In the genomic region with DNA sequence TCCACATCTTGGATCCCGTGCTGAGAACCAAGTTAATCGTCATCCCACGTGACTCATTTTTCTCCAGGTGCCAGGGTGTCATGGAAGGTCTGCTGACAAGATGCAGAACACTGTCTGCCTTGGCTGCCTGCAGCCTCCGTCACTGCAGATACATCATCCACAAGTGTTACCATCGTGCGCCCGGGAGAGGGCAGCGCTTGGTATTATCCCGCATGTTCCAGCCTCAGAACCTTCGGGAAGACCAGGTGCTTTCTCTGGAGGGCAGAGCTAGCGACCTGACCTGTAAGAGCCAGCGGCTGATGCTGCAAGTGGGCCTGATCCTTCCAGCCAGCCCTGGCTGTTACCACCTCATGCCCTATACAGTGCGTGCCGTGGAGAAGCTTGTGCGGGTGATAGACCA, we compare ENCODE assay signal across 21 mouse cellular contexts. TPM values are rescaled to one million over a fixed set of nuclear protein-coding genes. Genes with fewer than 3 reads are reported as not detected.
"Had no signal": no experiment of that assay in that cellular context is flagged by ENCODE, and none has a peak within 500 bp of the region (broad histone marks: within the 10 kb centered on the region; RNA-seq: fewer than 3 reads in every experiment).

No protein-coding gene starts in this region.

- H3K4me3 ChIP-seq: kidney, embryonic 15.5 days; limb, embryonic 15.5 days; midbrain, embryonic 12.5 days; myocyte; neural tube, embryonic 13.5 days; stomach, embryonic 15.5 days had no signal

- H3K27ac ChIP-seq: kidney, embryonic 15.5 days; limb, embryonic 15.5 days; liver, embryonic 14.5 days; macrophage; midbrain, embryonic 12.5 days; neural tube, embryonic 13.5 days; stomach, embryonic 15.5 days had no signal

- DNase-seq: kidney, adult 8-10 months; kidney, postnatal 14 days; kidney, postnatal 4 days; liver, postnatal 0 days; lung, embryonic 14.5 days; retina, postnatal 1 day; right cerebral cortex, postnatal 25 days; spleen, adult 18-20 months; thymus, adult 2 months; thymus, postnatal 14 days; thymus, postnatal 4 days had no signal

- H3K27me3 ChIP-seq: limb, embryonic 15.5 days; stomach, embryonic 15.5 days had no signal

RNA-seq across cellular contexts. Expression of a gene that starts 30.8 kb away (rescaled TPM):
- polyA plus RNA-seq: liver, postnatal 0 days; macrophage had no signal

RNA-seq across cellular contexts. Expression of a gene that starts 36.0 kb away (rescaled TPM):
- polyA plus RNA-seq: kidney, embryonic 15.5 days; limb, embryonic 15.5 days; liver, postnatal 0 days; lung, embryonic 14.5 days; lung, postnatal 0 days; macrophage; midbrain, embryonic 16.5 days; myocyte; stomach, embryonic 15.5 days; thymus, adult 2 months had no signal
